Mouse (Mus musculus) brain, embryonic 18.5 days (tissue): ENCODE data around the gene Ogdh.

ENCODE experiments used
- DNase-seq: peaks from one replicate; pipeline ENCODE4 v3.0.0-alpha.2; 2012; ENCODE audit warnings: low read depth, low spot score

The Ogdh gene

GRCm38 (mm10) chr11:6294632-6295031, 3.2 kb downstream of the Ogdh start:
- DNase-seq, result no peak

- no peak for DNase-seq
Measured at GRCm38 (mm10) chr11:6296077-6296476, 4.6 kb downstream of the Ogdh start.

DNA sequence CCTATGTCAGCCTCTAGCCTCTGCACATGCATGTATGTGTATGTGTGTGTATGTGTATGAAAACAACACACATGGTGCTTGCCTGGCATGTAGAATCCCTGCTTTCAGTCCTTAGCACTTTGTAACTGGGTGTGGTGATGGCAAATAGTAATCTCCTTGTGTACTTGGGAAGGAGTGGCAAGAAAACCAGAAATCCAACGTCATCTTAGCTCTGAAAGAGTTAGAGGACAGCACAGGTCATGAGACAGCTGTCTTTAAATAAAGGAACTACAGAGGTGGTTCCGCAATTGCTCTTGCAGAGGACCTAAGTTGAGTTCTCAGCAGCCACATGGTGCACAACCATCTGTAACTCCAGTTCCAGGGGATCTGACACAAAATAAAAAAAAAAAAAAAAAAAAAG, 8.0 kb downstream of the Ogdh start:
- no peak for DNase-seq

GRCm38 (mm10) chr11:6302793-6303192, 11.4 kb downstream of the Ogdh start:
- DNase-seq, result no peak

- no peak for DNase-seq
Measured at GRCm38 (mm10) chr11:6305943-6306430, 14.6 kb downstream of the Ogdh start.

GRCm38 (mm10) chr11:6308181-6308580, 16.7 kb downstream of the Ogdh start:
- no peak for DNase-seq

DNA sequence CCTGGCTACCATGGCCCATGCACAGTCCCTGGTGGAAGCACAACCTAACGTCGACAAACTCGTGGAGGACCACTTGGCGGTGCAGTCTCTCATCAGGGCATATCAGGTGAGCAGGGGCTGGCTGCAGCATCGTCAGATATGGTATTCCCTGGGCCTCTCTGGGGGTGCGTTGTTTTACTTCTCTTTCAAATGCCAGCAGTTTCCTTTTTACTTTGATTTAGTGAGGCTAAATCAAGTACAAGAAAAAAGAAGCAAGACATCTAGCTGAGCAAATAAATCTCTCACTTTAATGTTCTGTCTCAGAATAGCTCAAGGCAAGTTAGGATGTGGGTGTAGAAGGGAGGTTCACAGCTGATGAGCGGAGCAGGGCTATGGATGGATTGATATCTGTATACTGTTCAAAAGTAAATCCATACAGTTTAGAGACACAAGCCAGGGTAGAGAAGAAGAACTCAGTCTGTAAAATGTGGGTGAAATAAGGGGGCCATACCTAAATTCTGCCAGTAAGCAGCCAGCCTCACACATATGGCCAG, 22.5 kb downstream of the Ogdh start:
- no peak for DNase-seq

- no peak for DNase-seq
Measured at GRCm38 (mm10) chr11:6316821-6317220, 25.4 kb downstream of the Ogdh start.

DNA sequence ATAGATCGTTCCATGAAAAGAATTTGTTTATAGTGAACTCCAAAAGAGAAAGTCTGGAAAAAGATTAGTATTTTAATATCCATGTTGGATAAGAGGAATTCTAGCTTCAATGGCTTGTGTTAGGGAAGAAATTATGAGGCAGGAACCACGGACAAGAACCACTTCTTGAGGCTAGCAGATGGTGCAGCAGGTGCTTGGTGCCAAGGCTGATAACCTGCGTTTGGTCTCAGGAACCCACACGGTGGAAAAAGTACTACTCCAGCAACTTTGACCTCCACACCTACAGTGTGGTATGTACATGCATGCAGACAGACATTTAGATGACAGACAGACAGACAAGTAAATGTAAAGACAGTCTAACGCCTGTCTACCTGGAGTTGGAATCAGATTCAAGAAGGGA, 27.1 kb downstream of the Ogdh start:
- DNase-seq, result no peak

- no peak for DNase-seq
Measured at GRCm38 (mm10) chr11:6319374-6319773, 27.9 kb downstream of the Ogdh start.

DNA sequence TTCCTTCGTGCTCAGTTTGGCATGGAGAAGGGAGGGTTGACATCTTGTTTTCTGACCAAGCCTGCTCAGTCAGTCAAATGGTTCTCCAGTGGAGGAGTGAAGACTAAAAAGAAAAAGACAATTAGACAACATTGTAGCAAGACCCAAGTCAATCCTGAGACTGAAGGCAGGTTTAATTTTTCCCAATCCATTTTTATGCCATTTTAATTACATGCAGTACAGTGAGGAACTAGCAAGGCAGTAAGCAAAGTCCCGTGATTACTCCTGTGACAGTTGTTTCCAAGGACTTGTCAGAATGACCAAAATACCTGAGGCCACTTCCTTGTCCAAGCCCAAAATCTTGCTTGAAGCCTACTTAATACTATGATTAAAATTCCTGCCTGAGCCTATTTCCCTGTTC, 30.7 kb downstream of the Ogdh start:
- DNase-seq, result no peak

- DNase-seq, result no peak
Measured at GRCm38 (mm10) chr11:6323348-6323747, 31.9 kb downstream of the Ogdh start.

- DNase-seq, result no peak
Measured at GRCm38 (mm10) chr11:6331256-6331655, 39.8 kb downstream of the Ogdh start.

DNA sequence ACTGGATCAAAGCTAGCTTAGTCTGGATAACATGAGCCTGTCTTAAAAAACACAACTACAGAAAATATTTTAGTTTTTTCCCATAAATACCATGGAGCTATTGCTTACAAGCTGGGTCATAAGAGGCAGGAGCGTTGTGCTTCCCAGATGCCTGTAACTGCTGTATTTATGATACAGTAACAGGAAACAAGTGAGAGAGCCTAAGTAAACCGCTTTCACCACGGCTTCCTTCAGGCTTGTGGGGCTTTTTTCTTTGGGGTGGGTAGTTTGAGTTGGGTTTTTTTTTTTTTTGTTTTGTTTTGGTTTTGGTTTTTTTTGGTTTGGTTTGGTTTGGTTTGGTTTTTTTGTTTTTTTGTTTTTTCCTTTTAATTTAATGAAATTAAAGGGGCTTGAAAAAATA, 41.2 kb downstream of the Ogdh start:
- DNase-seq, result no peak

DNA sequence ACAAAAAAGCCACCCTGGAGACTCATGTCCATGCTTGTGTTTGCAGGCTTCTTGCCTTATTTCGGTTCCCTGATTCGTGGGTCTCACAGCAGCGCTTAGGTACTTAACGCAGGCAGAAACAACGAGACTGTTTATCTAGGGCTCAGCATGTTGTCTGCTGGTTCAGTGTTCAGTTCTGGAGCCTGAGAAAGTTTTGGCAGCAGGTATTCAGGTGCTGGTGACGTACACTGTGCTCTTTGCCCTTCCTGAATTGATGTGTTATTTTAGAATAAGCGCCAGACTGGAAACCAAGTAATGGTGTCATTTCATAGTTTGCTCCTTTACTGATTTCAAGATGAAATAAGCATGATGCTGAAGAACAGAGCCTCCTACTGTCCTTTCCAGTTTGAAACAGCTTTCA, 42.0 kb downstream of the Ogdh start:
- no peak for DNase-seq

DNA sequence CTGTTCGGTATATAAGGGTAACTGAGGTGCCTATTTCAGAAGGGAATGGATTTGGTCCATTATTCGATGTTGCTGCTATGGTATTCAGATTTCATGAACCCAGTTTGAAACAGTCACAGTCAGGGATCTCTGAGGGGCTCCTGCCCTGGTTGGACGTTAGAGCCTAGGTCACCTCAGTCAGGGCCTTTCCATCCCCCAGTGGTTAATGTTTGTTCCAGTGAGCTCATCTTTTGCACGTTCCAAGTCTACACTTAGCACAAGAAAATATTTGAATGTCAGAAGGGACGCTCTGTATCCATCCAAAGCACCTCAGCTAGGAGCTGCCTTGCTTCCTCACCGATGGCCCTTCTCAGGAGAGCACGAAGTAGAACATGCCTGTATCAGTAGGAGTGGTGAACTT, 43.9 kb downstream of the Ogdh start:
- DNase-seq, result no peak

DNA sequence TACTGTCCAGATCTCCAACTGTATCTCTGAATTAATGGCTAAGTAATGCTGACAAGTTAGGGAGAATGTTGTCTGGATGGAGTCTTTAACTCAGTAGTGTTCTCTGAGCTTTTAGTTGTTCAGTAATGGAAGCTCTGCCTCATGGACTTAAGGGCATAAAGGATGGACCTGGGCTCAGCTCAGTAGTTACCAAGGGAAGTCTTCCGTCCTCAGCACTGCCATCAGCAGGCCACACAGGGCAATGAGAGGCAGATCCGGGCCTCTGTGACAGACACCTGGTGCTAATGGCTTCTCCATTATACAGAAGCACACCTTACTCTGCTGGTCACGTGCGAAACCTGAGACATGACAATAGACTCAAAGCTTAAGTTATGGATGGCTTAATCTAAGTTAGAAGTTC, 45.3 kb downstream of the Ogdh start:
- no peak for DNase-seq

GRCm38 (mm10) chr11:6345956-6346355, 54.5 kb downstream of the Ogdh start:
- DNase-seq, result no peak

- no peak for DNase-seq
Measured at GRCm38 (mm10) chr11:6346966-6347365, 55.5 kb downstream of the Ogdh start.

GRCm38 (mm10) chr11:6348681-6349200, 57.3 kb downstream of the Ogdh start:
- no peak for DNase-seq

DNA sequence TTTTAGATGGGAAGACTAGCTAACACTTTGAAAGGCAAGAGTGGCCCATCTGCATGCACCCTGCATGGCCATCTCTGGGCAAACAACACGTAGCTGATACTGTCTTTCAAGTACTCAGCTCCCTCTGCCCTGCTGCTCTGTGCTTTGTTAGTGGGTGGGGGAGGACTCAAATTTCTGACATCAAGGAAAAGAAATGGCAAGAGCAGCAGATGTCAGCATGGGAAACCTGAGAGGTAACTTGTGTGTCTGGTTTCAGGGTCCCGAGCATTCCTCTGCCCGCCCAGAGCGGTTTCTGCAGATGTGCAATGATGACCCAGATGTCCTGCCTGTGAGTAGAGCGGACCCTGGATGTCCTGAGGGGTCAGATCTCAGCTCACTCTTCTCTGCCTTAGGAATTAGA, 58.2 kb downstream of the Ogdh start:
- no peak for DNase-seq

DNA sequence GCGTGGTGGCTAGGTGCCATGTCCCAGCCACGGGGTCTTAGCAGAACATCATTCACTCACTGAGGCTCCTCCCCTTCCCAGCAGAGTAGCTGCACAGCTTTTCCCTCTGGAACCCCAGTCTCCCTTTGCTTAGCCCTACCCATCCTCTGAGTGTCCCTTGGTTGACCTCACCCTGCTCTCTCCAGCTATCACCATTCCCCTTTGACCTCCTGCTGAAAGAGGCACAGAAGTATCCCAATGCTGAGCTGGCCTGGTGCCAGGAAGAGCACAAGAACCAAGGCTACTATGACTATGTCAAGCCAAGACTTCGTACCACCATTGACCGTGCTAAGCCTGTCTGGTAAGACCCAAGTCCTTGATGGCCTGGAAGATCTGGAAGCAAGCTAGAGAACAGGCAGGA, 63.7 kb downstream of the Ogdh start:
- no peak for DNase-seq

- no peak for DNase-seq
Measured at GRCm38 (mm10) chr11:6364581-6365275, 73.3 kb downstream of the Ogdh start.
